Mouse (Mus musculus): ENCODE data around the gene Myrfl. TPM values are rescaled to one million over a fixed set of nuclear protein-coding genes. Genes with fewer than 3 reads are reported as not detected.
A peak's percentile ranks its signal among the peaks of the same experiment; 100 is the strongest.

Myrfl gene
- polyA plus RNA-seq, 1 experiment from 2014 or later: 0.19 TPM

- no peaks in the 10 kb centered on the region for H3K9me3 ChIP-seq (replicated peaks)
- H3K9ac ChIP-seq: no peak overlapping the region
- no peak overlapping the region for H3K27ac ChIP-seq
- H3K4me1 ChIP-seq (replicated peaks): no peaks in the 10 kb centered on the region
- no peak overlapping the region for H3K4me3 ChIP-seq
- no peak overlapping the region for H3K4me2 ChIP-seq
- H3K36me3 ChIP-seq: no peaks in the 10 kb centered on the region
- 80% methylated on average over 15 of the region's 15 CpGs for WGBS
- ATAC-seq (replicated peaks; ENCODE audit: insufficient number of reproducible peaks, insufficient read depth, low FRiP score, low read depth): no peak
- 0 out of 2 replicates have a peak, but pooled peaks cover 6% of the 10 kb centered on the region for H3K27me3 ChIP-seq
Observed at GRCm38 (mm10) chr10:116810738-116811137, 86.0 kb downstream of the Myrfl start.

- no peak for ATAC-seq (replicated peaks; ENCODE audit: insufficient number of reproducible peaks, insufficient read depth, low FRiP score, low read depth)
- no peak overlapping the region for H3K4me3 ChIP-seq
- 50% methylated on average over 9 of the region's 9 CpGs for WGBS
Observed at GRCm38 (mm10) chr10:116809383-116809782, 87.3 kb downstream of the Myrfl start.

DNA sequence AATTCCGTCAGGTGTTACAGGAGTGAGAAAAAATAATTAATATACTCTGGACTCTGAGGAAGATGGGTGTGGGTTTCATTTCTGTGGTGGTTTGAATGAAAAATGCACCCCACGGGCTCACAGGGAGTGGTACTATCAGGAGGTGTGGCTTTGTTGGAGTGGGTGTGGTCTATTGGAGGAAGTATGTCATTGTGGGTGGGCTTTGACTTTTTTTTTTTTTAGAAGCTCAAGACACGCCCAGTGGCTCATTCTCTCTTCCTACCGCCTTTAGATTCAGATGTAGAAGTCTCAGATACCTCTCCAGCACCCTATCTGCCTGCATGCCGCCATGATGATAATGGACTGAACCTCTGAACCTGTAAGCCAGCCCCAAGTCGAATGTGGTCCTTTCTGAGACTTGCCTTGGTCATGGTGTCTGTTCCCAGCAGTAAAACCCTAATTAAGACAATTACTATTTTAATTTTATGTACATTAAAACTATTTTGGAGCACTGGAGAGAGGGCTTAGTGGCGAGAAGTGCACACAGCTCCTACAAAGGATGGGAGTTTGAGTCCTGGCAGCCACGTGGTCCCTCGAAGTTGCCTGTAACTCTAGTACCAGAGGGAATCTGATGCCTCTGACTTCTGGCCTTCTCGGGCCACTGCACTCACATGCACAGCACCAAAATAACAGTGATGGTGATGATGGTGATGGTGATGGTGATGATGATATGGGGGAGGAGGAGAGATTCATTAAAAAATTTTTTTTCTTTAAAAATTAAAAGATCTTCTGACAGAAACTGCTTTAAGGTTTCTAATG is 88.0 kb downstream of the Myrfl start:
- H3K27ac ChIP-seq: no peak overlapping the region
- H3K27me3 ChIP-seq: no peaks in the 10 kb centered on the region
- no peak for ATAC-seq (replicated peaks; ENCODE audit: insufficient number of reproducible peaks, insufficient read depth, low FRiP score, low read depth)
- WGBS: 91% methylated on average over 10 of the region's 10 CpGs
- no peak overlapping the region for H3K4me2 ChIP-seq
- no peaks in the 10 kb centered on the region for H3K36me3 ChIP-seq
- no peaks in the 10 kb centered on the region for H3K4me1 ChIP-seq (replicated peaks)
- H3K4me3 ChIP-seq: no peak overlapping the region
- no peak overlapping the region for H3K9ac ChIP-seq
- no peaks in the 10 kb centered on the region for H3K9me3 ChIP-seq (replicated peaks)

More at GRCm38 (mm10) chr10:116809383-116809782, 87.3 kb downstream of the Myrfl start:
- H3K27me3 ChIP-seq: no peaks in the 10 kb centered on the region
- H3K36me3 ChIP-seq: no peaks in the 10 kb centered on the region
- H3K4me1 ChIP-seq (replicated peaks): no peaks in the 10 kb centered on the region
- no peak overlapping the region for H3K4me2 ChIP-seq
- H3K9ac ChIP-seq: no peak overlapping the region
- no peak overlapping the region for H3K27ac ChIP-seq
- no peaks in the 10 kb centered on the region for H3K9me3 ChIP-seq (replicated peaks)

GRCm38 (mm10) chr10:116802178-116802794 is 94.4 kb downstream of the Myrfl start:
- ATAC-seq (replicated peaks; ENCODE audit: insufficient number of reproducible peaks, insufficient read depth, low FRiP score, low read depth): no peak
- Histone ChIP-seq H3K9ac (no peak overlapping the region), H3K4me1 (replicated peaks) (no peaks in the 10 kb centered on the region), H3K4me3 (no peak overlapping the region), H3K36me3 (no peaks in the 10 kb centered on the region), H3K9me3 (replicated peaks) (no peaks in the 10 kb centered on the region), H3K27ac (no peak overlapping the region), H3K27me3 (0 out of 2 replicates have a peak, but pooled peaks cover 5% of the 10 kb centered on the region), H3K4me2 (no peak overlapping the region)
- 51% methylated on average over 5 of the region's 5 CpGs for WGBS

DNA sequence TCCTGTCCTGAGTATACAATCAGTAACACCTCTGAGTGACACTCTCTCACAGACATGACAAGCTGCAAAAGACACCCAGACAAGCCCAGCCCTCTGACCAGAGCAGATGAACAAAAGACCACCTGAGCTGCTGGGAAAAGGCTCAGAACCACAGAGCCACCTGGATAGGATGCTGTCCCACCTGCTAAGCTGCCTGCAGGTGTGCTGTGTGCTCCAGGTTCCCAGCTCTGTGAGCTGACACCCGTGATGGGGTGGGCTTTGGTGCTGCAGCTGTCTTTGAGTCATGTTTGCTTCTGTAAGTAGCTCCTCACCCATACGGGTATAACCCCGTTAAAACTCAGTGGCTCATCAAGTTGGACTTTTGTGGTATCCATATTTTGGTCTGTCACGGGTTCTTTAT is 95.4 kb downstream of the Myrfl start:
- ATAC-seq (replicated peaks; ENCODE audit: insufficient number of reproducible peaks, insufficient read depth, low FRiP score, low read depth): no peak
- 52% methylated on average over 4 of the region's 4 CpGs for WGBS
- Histone ChIP-seq H3K27me3 (0 out of 2 replicates have a peak, but pooled peaks cover 5% of the 10 kb centered on the region), H3K9me3 (replicated peaks) (no peaks in the 10 kb centered on the region), H3K36me3 (no peaks in the 10 kb centered on the region), H3K27ac (no peak overlapping the region), H3K4me3 (no peak overlapping the region), H3K4me1 (replicated peaks) (peaks cover 3% of the 10 kb centered on the region), H3K4me2 (no peak overlapping the region), H3K9ac (no peak overlapping the region)

- ATAC-seq (replicated peaks; ENCODE audit: insufficient number of reproducible peaks, insufficient read depth, low FRiP score, low read depth): no peak
- no peak overlapping the region for H3K27ac ChIP-seq
- H3K9ac ChIP-seq: no peak overlapping the region
- H3K27me3 ChIP-seq: 0 out of 2 replicates have a peak, but pooled peaks cover 5% of the 10 kb centered on the region
- H3K9me3 ChIP-seq (replicated peaks): no peaks in the 10 kb centered on the region
- H3K4me3 ChIP-seq: no peak overlapping the region
- peaks cover 7% of the 10 kb centered on the region for H3K4me1 ChIP-seq (replicated peaks)
- H3K36me3 ChIP-seq: no peaks in the 10 kb centered on the region
- whole genome bisulfite sequencing: 46% methylated on average over 6 of the region's 6 CpGs
- no peak overlapping the region for H3K4me2 ChIP-seq
Observed at GRCm38 (mm10) chr10:116796066-116796465, 100.7 kb downstream of the Myrfl start.

- ATAC-seq (replicated peaks; ENCODE audit: insufficient number of reproducible peaks, insufficient read depth, low FRiP score, low read depth): no peak
- H3K4me1 ChIP-seq (replicated peaks): no peaks in the 10 kb centered on the region
Observed at GRCm38 (mm10) chr10:116789096-116789495, 107.6 kb downstream of the Myrfl start.

DNA sequence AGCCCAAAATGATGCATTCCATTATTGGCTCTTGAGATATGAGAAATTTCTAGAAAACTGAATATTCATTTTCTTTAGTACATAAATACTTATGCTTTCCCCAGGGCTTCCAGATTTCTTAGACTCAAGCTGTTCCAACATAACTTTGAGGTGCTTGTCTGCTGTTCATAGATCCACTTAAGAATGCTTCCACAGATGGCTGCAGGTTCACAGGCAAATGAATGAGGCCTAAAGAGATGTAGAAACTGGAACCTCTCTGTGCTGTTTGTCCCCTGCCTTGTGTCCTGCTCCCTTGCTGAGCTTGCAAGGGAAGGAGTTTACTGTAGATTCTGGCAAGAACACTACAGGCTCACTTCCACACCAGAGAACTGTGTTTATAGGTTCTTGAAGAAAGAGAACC is 108.3 kb downstream of the Myrfl start:
- H3K4me1 ChIP-seq (replicated peaks): 0 out of 2 replicates have a peak, but pooled peaks cover 4% of the 10 kb centered on the region
- H3K4me2 ChIP-seq: no peak overlapping the region
- no peaks in the 10 kb centered on the region for H3K9me3 ChIP-seq (replicated peaks)
- no peak overlapping the region for H3K27ac ChIP-seq
- H3K4me3 ChIP-seq: no peak overlapping the region
- no peak overlapping the region for H3K9ac ChIP-seq
- 0 out of 2 replicates have a peak, but pooled peaks cover 7% of the 10 kb centered on the region for H3K27me3 ChIP-seq
- ATAC-seq (replicated peaks; ENCODE audit: insufficient number of reproducible peaks, insufficient read depth, low FRiP score, low read depth): no peak
- no peaks in the 10 kb centered on the region for H3K36me3 ChIP-seq

More at GRCm38 (mm10) chr10:116789096-116789495, 107.6 kb downstream of the Myrfl start:
- Histone ChIP-seq H3K27ac (no peak overlapping the region), H3K4me3 (no peak overlapping the region), H3K27me3 (0 out of 2 replicates have a peak, but pooled peaks cover 7% of the 10 kb centered on the region), H3K4me2 (no peak overlapping the region), H3K36me3 (no peaks in the 10 kb centered on the region), H3K9ac (no peak overlapping the region), H3K9me3 (replicated peaks) (no peaks in the 10 kb centered on the region)

DNA sequence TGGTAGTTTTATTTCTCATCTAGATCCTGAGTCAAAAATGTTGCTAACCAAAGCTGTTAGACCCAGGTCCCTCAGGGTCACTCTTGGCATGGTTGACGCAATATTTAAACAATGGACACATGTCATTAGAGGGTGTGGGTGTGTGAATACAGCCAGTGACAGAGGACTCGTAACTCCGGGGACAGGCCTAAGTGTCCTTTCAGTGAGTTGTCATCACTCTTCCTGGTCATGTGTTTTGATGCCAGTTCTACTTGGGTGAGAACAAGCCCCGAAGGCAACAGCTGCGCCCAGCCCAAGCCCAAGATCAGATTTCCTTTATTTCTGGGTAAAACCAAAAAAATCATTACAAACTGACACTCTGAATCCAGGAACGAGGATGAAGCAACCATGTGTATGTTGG is 112.6 kb downstream of the Myrfl start:
- Histone ChIP-seq H3K36me3 (no peaks in the 10 kb centered on the region), H3K9ac (no peak overlapping the region), H3K27me3 (0 out of 2 replicates have a peak, but pooled peaks cover 7% of the 10 kb centered on the region), H3K9me3 (replicated peaks) (no peaks in the 10 kb centered on the region), H3K4me3 (no peak overlapping the region), H3K4me1 (replicated peaks) (peaks cover 9% of the 10 kb centered on the region), H3K4me2 (no peak overlapping the region), H3K27ac (no peak overlapping the region)
- 43% methylated on average over 6 of the region's 6 CpGs for WGBS
- peak; percentile 64 for ATAC-seq (replicated peaks; ENCODE audit: insufficient number of reproducible peaks, insufficient read depth, low FRiP score, low read depth)

DNA sequence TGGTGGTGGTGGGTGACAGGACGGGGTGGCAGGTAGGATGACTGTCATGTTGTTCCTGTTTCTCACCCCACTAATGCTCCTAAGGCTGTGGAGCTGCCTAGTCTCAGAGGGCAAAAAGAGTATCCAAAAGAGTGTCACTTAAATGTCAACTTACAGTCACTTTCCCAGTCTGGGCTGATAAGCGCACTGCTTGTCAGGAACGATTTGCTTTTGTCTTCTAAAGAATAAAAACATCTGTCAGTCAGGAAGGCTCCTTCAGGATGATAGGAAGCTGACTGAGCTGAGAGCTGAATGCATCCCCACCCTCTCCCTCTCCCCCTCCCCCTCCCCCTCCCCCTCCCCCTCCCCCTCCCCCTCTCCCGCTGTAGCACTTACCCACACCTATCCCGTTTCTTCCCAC is 113.7 kb downstream of the Myrfl start:
- H3K4me3 ChIP-seq: no peak overlapping the region
- 28% methylated on average over 3 of the region's 5 CpGs for WGBS
- no peak overlapping the region for H3K4me2 ChIP-seq
- H3K27ac ChIP-seq: no peak overlapping the region
- H3K4me1 ChIP-seq (replicated peaks): peaks cover 9% of the 10 kb centered on the region
- H3K9me3 ChIP-seq (replicated peaks): no peaks in the 10 kb centered on the region
- no peak overlapping the region for H3K9ac ChIP-seq
- ATAC-seq (replicated peaks; ENCODE audit: insufficient number of reproducible peaks, insufficient read depth, low FRiP score, low read depth): no peak
- H3K36me3 ChIP-seq: no peaks in the 10 kb centered on the region
- 0 out of 2 replicates have a peak, but pooled peaks cover 7% of the 10 kb centered on the region for H3K27me3 ChIP-seq

DNA sequence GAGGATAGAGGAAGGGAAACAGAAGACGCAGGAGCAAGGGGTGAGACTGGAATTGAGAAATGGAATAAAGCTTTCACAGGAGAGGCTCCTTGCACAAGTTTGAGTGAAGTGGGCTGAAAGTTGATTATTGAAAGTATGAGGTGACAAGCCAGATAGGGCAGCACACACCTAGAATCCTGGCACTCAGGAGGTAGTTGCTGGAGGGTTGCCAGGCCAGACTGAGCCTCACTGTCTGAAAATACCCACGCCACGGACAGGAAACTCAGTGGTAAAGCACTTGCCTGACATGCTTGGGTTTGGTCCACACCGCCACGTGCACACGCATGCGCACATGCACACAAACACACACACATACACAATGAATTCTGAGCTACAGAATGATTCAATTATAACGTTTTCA is 118.8 kb downstream of the Myrfl start:
- ATAC-seq (replicated peaks; ENCODE audit: insufficient number of reproducible peaks, insufficient read depth, low FRiP score, low read depth): no peak
- Histone ChIP-seq H3K36me3 (no peaks in the 10 kb centered on the region), H3K9me3 (replicated peaks) (no peaks in the 10 kb centered on the region), H3K27me3 (no peaks in the 10 kb centered on the region), H3K4me1 (replicated peaks) (peaks cover 2% of the 10 kb centered on the region), H3K27ac (no peak overlapping the region), H3K4me3 (no peak overlapping the region), H3K9ac (no peak overlapping the region), H3K4me2 (no peak overlapping the region)
- WGBS: 79% methylated on average over 8 of the region's 8 CpGs

Data from heart, embryonic 15.5 days (tissue).